Mouse (Mus musculus) left cerebral cortex, postnatal 25 days (tissue): Measurements from ENCODE around the gene Gm49673. TPM values are rescaled to one million over a fixed set of nuclear protein-coding genes. Genes with fewer than 3 reads are reported as not detected.
"Not testable (repeated sequence)": the region's sequence is repeated elsewhere in the genome, so short reads cannot be mapped to it uniquely, and the experiment has no call there.

Experiments used
- DNase-seq, 2 experiments: peaks; one replicate each; pipeline ENCODE4 v3.0.0; 2022; ENCODE audit warnings: low spot score in 2 of 2, mixed read lengths in 1 of 2
- intact Hi-C: fragments of 180-260 bp; cut with DNase I; formaldehyde crosslinking; loops from one replicate; pipeline ENCODE4 v1.15.1; 2025
- total RNA-seq, 2 experiments: library from RNA; stranded (reverse); gene quantifications; 2 replicates each; pipeline ENCODE4 v1.2.3; 2021

Gene Gm49673
- total RNA-seq, result under 1 TPM; 0.14 to 0.28 TPM

GRCm38 (mm10) chr17:8147439-8148316, at the start of gene Gm49673, which contains the start of gene Rnaset2a:
Gene Gm49673, minus strand, starts transcription at chr17:8147788.
Gene Rnaset2a, minus strand, starts transcription at chr17:8148097.
- intact Hi-C loops, result not testable (repeated sequence)

GRCm38 (mm10) chr17:8195685-8196376, 48.2 kb upstream of the Gm49673 start:
- no peak for DNase-seq
- intact Hi-C loops, result no loop called here

More at GRCm38 (mm10) chr17:8147439-8148316, at the start of gene Gm49673, which contains the start of gene Rnaset2a:
- not testable (repeated sequence) for DNase-seq

- intact Hi-C loops, result loop anchor here (5.0 kb wide), 1 partner anchor 179 kb away; no protein-coding TSS in a partner anchor
- DNase-seq, result peak; percentile 26 to 34
These were observed 46.1 kb upstream of the Gm49673 start for GRCm38 (mm10) chr17:8193678-8194077.

DNA sequence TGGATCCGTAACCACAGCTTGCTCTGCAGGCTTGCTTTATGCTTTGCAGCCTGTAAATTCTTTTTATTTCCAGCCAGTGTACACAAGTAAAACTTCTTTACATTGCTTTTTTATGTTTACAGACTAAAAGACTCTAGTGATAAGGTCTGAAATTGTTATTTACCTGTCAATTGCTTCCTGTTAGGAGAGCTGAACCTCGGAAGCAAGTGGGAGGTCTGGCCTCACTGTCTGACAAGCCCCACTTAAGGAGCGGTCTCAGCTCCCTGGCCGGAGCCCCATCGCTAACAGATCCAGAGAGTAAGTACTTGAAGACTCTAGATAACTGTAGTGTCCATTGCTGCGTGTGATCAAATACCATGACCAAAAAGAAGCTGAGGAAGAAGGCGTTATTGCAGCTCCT, 36.6 kb upstream of the Gm49673 start:
- intact Hi-C loops, result no loop called here

DNA sequence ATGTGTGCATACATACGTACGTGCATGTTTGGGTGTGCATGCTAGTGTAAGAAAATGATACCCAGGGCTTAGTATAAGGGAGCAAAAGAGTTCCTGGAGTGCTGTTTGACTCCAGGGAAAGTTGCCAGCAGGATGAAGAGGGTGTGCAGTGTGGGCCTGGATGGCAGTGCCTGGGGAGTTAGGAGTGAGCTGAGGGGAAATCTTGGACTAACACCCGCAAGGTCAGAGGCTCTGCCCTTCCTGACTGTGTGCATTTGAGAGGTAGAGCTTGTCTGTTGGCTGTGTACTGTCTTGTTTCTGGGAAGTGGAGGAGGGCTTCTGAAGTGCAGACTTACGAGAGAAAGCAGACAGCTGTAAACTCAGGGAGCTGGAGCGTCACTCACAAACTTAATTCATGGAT, 36.2 kb upstream of the Gm49673 start:
- intact Hi-C loops, result no loop called here
- DNase-seq, result no peak

More for the DNA sequence above, 36.6 kb upstream of the Gm49673 start:
- no peak for DNase-seq

DNA sequence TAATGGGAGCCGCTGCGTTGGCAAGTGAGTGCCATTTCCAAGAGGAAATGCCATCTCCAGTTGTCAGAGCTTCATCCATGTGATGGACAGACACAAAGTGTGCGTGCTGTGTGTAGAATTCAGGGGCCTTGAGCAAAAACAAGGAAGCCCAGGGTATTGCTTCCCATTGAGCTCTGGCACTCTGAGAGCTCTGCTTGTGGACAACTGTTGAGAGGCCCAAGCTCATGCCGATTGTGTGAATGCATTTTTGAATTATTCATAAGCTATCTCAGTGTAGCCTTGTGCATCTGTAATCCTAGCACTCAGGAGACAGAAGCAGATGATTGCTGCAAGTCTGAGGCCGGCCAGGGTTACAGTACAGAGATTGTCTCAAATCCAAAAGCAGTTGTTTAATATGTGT, 29.5 kb upstream of the Gm49673 start:
- intact Hi-C loops, result no loop called here

DNA sequence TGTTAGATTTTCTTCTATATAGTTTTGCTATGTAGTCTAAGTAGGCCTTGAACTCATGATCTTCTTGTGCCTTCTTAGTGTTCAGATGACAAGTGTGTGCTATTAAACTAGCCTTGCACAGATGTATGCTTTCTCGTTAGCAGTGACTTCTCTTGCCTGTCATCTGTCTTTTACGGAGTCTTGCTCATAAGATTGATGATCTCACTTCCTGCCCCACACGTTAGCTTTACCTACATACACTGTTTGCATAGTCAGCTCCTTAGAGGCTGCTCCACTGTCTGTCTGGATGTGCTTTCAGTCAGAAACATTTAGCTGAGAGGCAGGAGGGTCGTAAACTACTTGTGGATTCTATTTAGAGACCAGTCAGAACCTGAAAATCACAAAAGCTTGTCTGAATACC, 23.5 kb upstream of the Gm49673 start:
- no peak for DNase-seq
- intact Hi-C loops, result no loop called here

More for the DNA sequence above, 29.5 kb upstream of the Gm49673 start:
- peak in 1 of 2 experiments; percentile 19 for DNase-seq

GRCm38 (mm10) chr17:8170331-8170730, 22.7 kb upstream of the Gm49673 start:
- intact Hi-C loops, result no loop called here
- DNase-seq, result no peak

GRCm38 (mm10) chr17:8167436-8167835, 19.8 kb upstream of the Gm49673 start:
- DNase-seq, result not testable (repeated sequence)
- intact Hi-C loops, result loop anchor here (10.0 kb wide), 1 partner anchor 113 kb away; no protein-coding TSS in a partner anchor

- intact Hi-C loops, result loop anchor here (10.0 kb wide), 1 partner anchor 112 kb away; no protein-coding TSS in a partner anchor
- DNase-seq, result not testable (repeated sequence)
These were observed 18.9 kb upstream of the Gm49673 start for GRCm38 (mm10) chr17:8166454-8166853.

GRCm38 (mm10) chr17:8165977-8166376, 18.4 kb upstream of the Gm49673 start:
- DNase-seq, result not testable (repeated sequence)
- intact Hi-C loops, result loop anchor here (10.0 kb wide), 1 partner anchor 111 kb away; no protein-coding TSS in a partner anchor

DNA sequence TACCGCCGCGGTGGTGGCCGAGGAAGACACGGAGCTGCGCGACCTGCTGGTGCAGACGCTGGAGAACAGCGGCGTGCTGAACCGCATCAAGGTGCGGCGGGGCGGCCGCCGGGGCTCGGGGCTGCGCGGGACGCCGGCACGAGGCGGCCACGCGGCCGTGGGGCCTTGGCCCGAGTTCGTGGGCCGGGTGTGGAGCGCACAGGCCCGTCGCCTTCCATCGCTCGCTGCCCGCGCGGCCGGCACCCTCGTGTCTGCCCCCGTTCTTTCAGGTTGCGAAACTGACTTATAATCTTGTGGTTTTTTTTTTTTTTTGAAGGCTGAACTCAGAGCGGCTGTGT, 18.0 kb upstream of the Gm49673 start:
- intact Hi-C loops, result loop anchor here (10.0 kb wide), 1 partner anchor 111 kb away; no protein-coding TSS in a partner anchor
- peak; percentile 26 to 51 for DNase-seq

- DNase-seq, result peak; percentile 74 to 78
These were observed 17.4 kb upstream of the Gm49673 start, which contains the start of gene Fgfr1op for GRCm38 (mm10) chr17:8164701-8165607. Gene Fgfr1op, plus strand, starts transcription at chr17:8165501.

GRCm38 (mm10) chr17:8160969-8161368, 13.4 kb upstream of the Gm49673 start:
- intact Hi-C loops, result loop anchor here (10.0 kb wide), 1 partner anchor 106 kb away; no protein-coding TSS in a partner anchor
- DNase-seq, result peak in 1 of 2 experiments; percentile 47

More at GRCm38 (mm10) chr17:8164701-8165607, 17.4 kb upstream of the Gm49673 start, which contains the start of gene Fgfr1op:
- intact Hi-C loops, result loop anchor here (10.0 kb wide), 1 partner anchor 110 kb away; no protein-coding TSS in a partner anchor

GRCm38 (mm10) chr17:8158627-8159026, 11.0 kb upstream of the Gm49673 start:
- intact Hi-C loops, DNase-seq: not testable (repeated sequence)

GRCm38 (mm10) chr17:8155982-8156381, 8.4 kb upstream of the Gm49673 start:
- DNase-seq, intact Hi-C loops: not testable (repeated sequence)

- intact Hi-C loops, DNase-seq: not testable (repeated sequence)
These were observed 7.4 kb upstream of the Gm49673 start for GRCm38 (mm10) chr17:8155010-8155409.

GRCm38 (mm10) chr17:8146931-8147330, 657 bp downstream of the Gm49673 start:
- DNase-seq, intact Hi-C loops: not testable (repeated sequence)
